19 mouse cellular contexts compared by ENCODE assay signal in the genomic region with DNA sequence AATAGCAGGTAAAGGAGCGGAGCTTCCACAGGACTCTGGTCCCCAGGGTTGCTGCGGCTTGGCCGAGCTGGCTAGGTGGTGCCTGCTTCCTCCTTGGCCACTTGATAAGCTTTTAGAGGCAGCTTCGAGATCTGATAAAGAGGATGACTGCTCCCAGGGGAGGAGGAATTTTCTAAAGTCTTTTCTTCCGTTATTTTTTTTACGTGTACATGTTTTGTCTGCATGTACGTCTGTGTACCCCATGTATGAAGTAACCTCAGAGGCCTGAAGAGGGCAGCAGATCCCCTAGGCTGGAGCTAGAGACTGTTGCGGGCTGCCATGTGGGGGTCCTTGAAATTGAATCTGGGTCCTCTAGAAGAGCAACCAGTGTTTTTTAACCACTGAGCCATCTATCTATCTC. TPM values are rescaled to one million over a fixed set of nuclear protein-coding genes. Genes with fewer than 3 reads are reported as not detected.
DNase-seq lines count a peak whose midpoint lies in the region; TF ChIP-seq lines count a peak whose summit lies in the region.
"Had no signal": no experiment of that assay in that cellular context is flagged by ENCODE, and none has a peak within 500 bp of the region (broad histone marks: within the 10 kb centered on the region; RNA-seq: fewer than 3 reads in every experiment).

No protein-coding gene starts in this region.

- H3K27me3 ChIP-seq in E14TG2a.4 (ENCODE audit: insufficient read depth, low read length): no peaks in the 10 kb centered on the region
- H3K27me3 ChIP-seq: heart, embryonic 15.5 days; limb, embryonic 13.5 days had no signal

- TF ChIP-seq CTCF in left cerebral cortex, adult 2 months (IDR thresholded peaks at IDR 0.05): peak; percentile 44
- TF ChIP-seq CTCF in E14TG2a.4 (conservative IDR thresholded peaks at IDR 0.05; ENCODE audit: low read length): peak; percentile 73
- 0 out of 2 replicates have a peak, but pooled peaks have one; percentile 7 for TF ChIP-seq CTCF in cortical plate, adult 2 months (IDR thresholded peaks at IDR 0.05; ENCODE audit: extremely low read depth, insufficient read depth, low read length)

- intact Hi-C loops in left cerebral cortex, adult 2 months (cut with DNase I): loop anchor here (10.0 kb wide), 1 partner anchor 624 kb away; the partner anchor contains the start of gene Mospd3
- intact Hi-C loops in left cerebral cortex, postnatal 10 days (cut with DNase I): no loop called here

- TF ChIP-seq POLR2A in cortical plate, adult 2 months (IDR thresholded peaks at IDR 0.05; ENCODE audit: extremely low read depth, insufficient read depth, low read length): no peak

- peaks cover 9% of the 10 kb centered on the region for H3K9me3 ChIP-seq in E14TG2a.4 (ENCODE audit: low read length)
- H3K9me3 ChIP-seq in ES-E14 (ENCODE audit: control insufficient read depth, insufficient read depth, low read depth, low read length): no peaks in the 10 kb centered on the region
- H3K9me3 ChIP-seq: heart, embryonic 15.5 days; hindbrain, embryonic 10.5 days; limb, embryonic 13.5 days had no signal

- peaks cover 34% of the 10 kb centered on the region for H3K4me1 ChIP-seq in E14TG2a.4 (replicated peaks; ENCODE audit: low read depth, low read length)
- H3K4me1 ChIP-seq in ES-E14 (ENCODE audit: control insufficient read depth in 2 of 2, insufficient read depth in 2 of 2, low read length in 2 of 2, poor library complexity in 1 of 2): 0 out of 4 replicates have a peak, but pooled peaks cover 0 to 2% of the 10 kb centered on the region in 2 experiments
- H3K4me1 ChIP-seq in cortical plate, adult 2 months (ENCODE audit: control insufficient read depth, insufficient read depth, low read length): peaks cover under 1% of the 10 kb centered on the region; the same call in 1 of the 2 replicates

- no peak overlapping the region for H3K9ac ChIP-seq in ES-E14 (ENCODE audit: insufficient read depth, low read depth, low read length, poor library complexity, severe bottlenecking)
- H3K9ac ChIP-seq: heart, embryonic 15.5 days; limb, embryonic 13.5 days had no signal

- no peak for DNase-seq in left cerebral cortex, adult 2 months (ENCODE audit: extremely low spot score in 1 of 2, low spot score in 2 of 2)
- no peak for DNase-seq in left cerebral cortex, postnatal 10 days (ENCODE audit: extremely low spot score in 1 of 2, low spot score in 2 of 2)
- no peak for DNase-seq in ES-E14 (ENCODE audit: low read depth, low spot score)
- no peak for DNase-seq in kidney, postnatal 10 days
- DNase-seq in cerebellum, adult 11 months: no peak
- DNase-seq: cerebellum, adult 2 months; kidney, adult 18-20 months; lung, adult 2 months; right cerebral cortex, postnatal 25 days had no signal

- H3K36me3 ChIP-seq in E14TG2a.4 (ENCODE audit: insufficient read depth, low read length) (peaks cover 51% of the 10 kb centered on the region), ES-E14 (ENCODE audit: control insufficient read depth, insufficient read depth, low read length, poor library complexity, severe bottlenecking) (peaks cover 3% of the 10 kb centered on the region)

- no peak overlapping the region for H3K4me3 ChIP-seq in left cerebral cortex, adult 2 months
- H3K4me3 ChIP-seq in E14TG2a.4 (replicated peaks; ENCODE audit: low read length): no peak overlapping the region
- no peak overlapping the region for H3K4me3 ChIP-seq in ES-E14 (ENCODE audit: insufficient read depth in 1 of 2, low read depth in 1 of 2, low read length in 2 of 2, poor library complexity in 1 of 2, severe bottlenecking in 1 of 2)
- no peak overlapping the region for H3K4me3 ChIP-seq in cortical plate, adult 2 months (ENCODE audit: insufficient read depth, low read length)
- H3K4me3 ChIP-seq: heart, embryonic 15.5 days; hindbrain, embryonic 10.5 days; limb, embryonic 13.5 days had no signal

- no peak overlapping the region for H3K27ac ChIP-seq in left cerebral cortex, adult 2 months
- no peak overlapping the region for H3K27ac ChIP-seq in ES-E14 (ENCODE audit: insufficient read depth, low read depth, low read length, poor library complexity, severe bottlenecking)
- H3K27ac ChIP-seq in cortical plate, adult 2 months (ENCODE audit: insufficient read depth, low read length): no peak overlapping the region
- H3K27ac ChIP-seq: heart, embryonic 15.5 days; hindbrain, embryonic 10.5 days; limb, embryonic 13.5 days had no signal

- in situ Hi-C loops in ES-E14 (cut with MboI; ENCODE audit: low sequenced_read_pairs in 2 of 2, unreplicated experiment in 2 of 2): no loop called here

TF ChIP-seq in ES-E14, 5 proteins besides CTCF, POLR2A, EP300 and RAD21:
- TF ChIP-seq CHD2 (IDR thresholded peaks at IDR 0.05; ENCODE audit: low read depth, low read length) (no peak), ZC3H11A (IDR thresholded peaks at IDR 0.05; ENCODE audit: borderline replicate concordance, low read depth, low read length) (0 out of 2 replicates have a peak, but pooled peaks have one; percentile 14), ZNF384 (IDR thresholded peaks at IDR 0.05; ENCODE audit: low read depth, low read length) (no peak), HCFC1 (IDR thresholded peaks at IDR 0.05; ENCODE audit: borderline replicate concordance, insufficient read depth, low read length) (no peak)

RNA-seq across cellular contexts. Expression of gene Plod3, which starts 5.8 kb away (rescaled TPM):
- 10 to 100 TPM; 38.7 to 39.1 TPM for total RNA-seq in left cerebral cortex, adult 2 months (2021)
- total RNA-seq in left cerebral cortex, postnatal 10 days (2021): 10 to 100 TPM; 32.5 to 39.6 TPM
- 155 and 201 TPM in 2 replicates for total RNA-seq in ES-E14 (2012; rRNA removed)
- polyA plus RNA-seq in cortical plate, adult 2 months (2012; rRNA removed): 34.5 and 36.6 TPM in 2 replicates

RNA-seq across cellular contexts. Expression of gene Znhit1, which starts 6.8 kb away (rescaled TPM):
- total RNA-seq in left cerebral cortex, adult 2 months (2021): 10 to 100 TPM; 82.0 to 91.0 TPM
- total RNA-seq in left cerebral cortex, postnatal 10 days (2021): 10 to 100 TPM; 77.5 to 84.5 TPM
- 41.2 and 46.0 TPM in 2 replicates for total RNA-seq in ES-E14 (2012; rRNA removed)
- polyA plus RNA-seq in cortical plate, adult 2 months (2012; rRNA removed): 94.7 and 96.2 TPM in 2 replicates

RNA-seq across cellular contexts. Expression of gene Cldn15, which starts 14.6 kb away (rescaled TPM):
- total RNA-seq in left cerebral cortex, adult 2 months (2021): under 1 TPM; 0.30 to 0.32 TPM
- not detected for total RNA-seq in left cerebral cortex, postnatal 10 days (2021)
- total RNA-seq in ES-E14 (2012; rRNA removed): 0.94 and 1.4 TPM in 2 replicates
- 0.21 and 0.33 TPM in 2 replicates for polyA plus RNA-seq in cortical plate, adult 2 months (2012; rRNA removed)
- polyA plus RNA-seq: forebrain, embryonic 11.5 days; neural tube, embryonic 11.5 days had no signal

RNA-seq across cellular contexts. Expression of gene Fis1, which starts 27.9 kb away (rescaled TPM):
- total RNA-seq in left cerebral cortex, adult 2 months (2021): 100 to 1,000 TPM; 256 to 271 TPM
- 100 to 1,000 TPM; 226 to 227 TPM for total RNA-seq in left cerebral cortex, postnatal 10 days (2021)
- total RNA-seq in ES-E14 (2012; rRNA removed): 106 and 114 TPM in 2 replicates
- polyA plus RNA-seq in cortical plate, adult 2 months (2012; rRNA removed): 416 and 433 TPM in 2 replicates

RNA-seq across cellular contexts. Expression of gene Vgf, which starts 45.2 kb away (rescaled TPM):
- total RNA-seq in left cerebral cortex, adult 2 months (2021): 100 to 1,000 TPM; 433 to 446 TPM
- total RNA-seq in left cerebral cortex, postnatal 10 days (2021): 100 to 1,000 TPM; 200 to 207 TPM
- total RNA-seq in ES-E14 (2012; rRNA removed): 32.2 and 45.6 TPM in 2 replicates
- polyA plus RNA-seq in cortical plate, adult 2 months (2012; rRNA removed): 158 and 168 TPM in 2 replicates
- total RNA-seq: common myeloid progenitor, adult 5-6 weeks; megakaryocyte, adult 5-6 weeks had no signal
- polyA plus RNA-seq: gonadal fat pad, adult 2 months; heart, embryonic 15.5 days; lung, adult 2 months had no signal

Comparison
In these comparisons a context has a peak if more than half of its experiments do, and no peak if none do; other contexts are left out.
1. CTCF ChIP-seq: peak in every context shown above with its lines; median percentile 73 in E14TG2a.4; 44 in left cerebral cortex, adult 2 months; 7 in cortical plate, adult 2 months.